Mouse (Mus musculus) kidney, postnatal 0 days (tissue): Measurements from ENCODE around the gene Best2. TPM values are rescaled to one million over a fixed set of nuclear protein-coding genes. Genes with fewer than 3 reads are reported as not detected.

Experiments
- ATAC-seq: fragments of 200-750 bp; cut with Nextera tagmentation; replicated peaks from 2 replicates; pipeline ENCODE4 v1.8.0; 2017; ENCODE audit warnings: low read depth, moderate number of reproducible peaks, moderate TSS enrichment, moderate library complexity; ENCODE audit not compliant: low FRiP score
- DNase-seq: peaks from one replicate; pipeline ENCODE4 v3.0.0-alpha.2; 2016; ENCODE audit warnings: low spot score
- H3K27ac ChIP-seq: fragments of 300-500 bp; sonication (generic); 2 replicates; pipeline ENCODE4 v1.5.1; 2014; ENCODE audit warnings: mild to moderate bottlenecking
- H3K27me3 ChIP-seq: fragments of 300-500 bp; sonication (generic); 2 replicates; pipeline ENCODE4 v1.6.1; 2014; ENCODE audit warnings: low read length, mixed read lengths; ENCODE audit not compliant: insufficient read depth
- H3K36me3 ChIP-seq: fragments of 300-500 bp; sonication (generic); 2 replicates; pipeline ENCODE4 v1.6.1; 2014; ENCODE audit warnings: low read length, mixed read lengths; ENCODE audit not compliant: insufficient read depth
- H3K4me1 ChIP-seq: fragments of 300-500 bp; sonication (generic); replicated peaks from 2 replicates; pipeline ENCODE4 v1.6.1; 2014; ENCODE audit warnings: antibody characterized with exemption, low read length, mixed read lengths; ENCODE audit not compliant: insufficient read depth
- H3K4me2 ChIP-seq: fragments of 300-500 bp; sonication (generic); 2 replicates; pipeline ENCODE4 v1.6.1; 2014; ENCODE audit warnings: mild to moderate bottlenecking, low read length, moderate library complexity, mixed read lengths
- H3K4me3 ChIP-seq: fragments of 300-500 bp; sonication (generic); replicated peaks from 2 replicates; pipeline ENCODE4 v1.5.1; 2014; ENCODE audit warnings: low read depth, low read length
- H3K9ac ChIP-seq: fragments of 300-500 bp; sonication (generic); 2 replicates; pipeline ENCODE4 v1.6.1; 2014; ENCODE audit warnings: low read depth, low read length
- H3K9me3 ChIP-seq: fragments of 300-500 bp; sonication (generic); replicated peaks from 2 replicates; pipeline ENCODE4 v1.6.1; 2016; ENCODE audit warnings: low read length, inconsistent platforms, mixed read lengths
- CTCF ChIP-seq: IDR thresholded peaks from 2 replicates; pipeline ENCODE4 v1.5.1; 2016; ENCODE audit warnings: antibody characterized with exemption, low read depth, mild to moderate bottlenecking, moderate library complexity
- WGBS: fragments of 180-500 bp; shearing (Covaris S2); extraction: QIAGEN DNeasy Blood & Tissue Kit; methylation state at CpG from one replicate; pipeline ENCODE4 v1.1.7; 2014; 5-methylcytosine and 5-hydroxymethylcytosine counted together
- polyA plus RNA-seq: library from polyadenylated mRNA; unstranded; fragments of >200 nt; fragmentation: Nextera tagmentation; extraction: Ambion mirVana; gene quantifications from 2 replicates; pipeline ENCODE4 v1.2.1, GENCODE M21; 2015

Best2 gene
- polyA plus RNA-seq, 1 experiment from 2014 or later = not detected

GRCm38 (mm10) chr8:85025098-85025932, 11.0 kb upstream of the Best2 start, which contains the start of gene Asna1:
TSS of gene Asna1 (minus strand) at chr8:85025281.
- Histone ChIP-seq H3K36me3 (peaks cover 18% of the 10 kb centered on the region; the same call in 1 of the 2 replicates), H3K4me1 (peaks cover 14% of the 10 kb centered on the region), H3K9ac (peak within 1 kb of the TSS; percentile 77), H3K9me3 (no peaks in the 10 kb centered on the region), H3K4me2 (peak within 1 kb of the TSS; percentile 93), H3K4me3 (peak within 1 kb of the TSS; percentile 82), H3K27me3 (no peaks in the 10 kb centered on the region), H3K27ac (peak within 1 kb of the TSS; percentile 91)
- ATAC-seq (peak; percentile 92), DNase-seq (peak; percentile 99)
- no peak for TF ChIP-seq CTCF
- WGBS = 5% methylated on average over 30 of the region's 30 CpGs

- TF ChIP-seq CTCF = no peak
- Histone ChIP-seq H3K4me2 (peak overlapping the region; percentile 93; the same call in 1 of the 2 replicates), H3K9me3 (no peaks in the 10 kb centered on the region), H3K9ac (no peak overlapping the region), H3K4me1 (peaks cover 12% of the 10 kb centered on the region), H3K27me3 (no peaks in the 10 kb centered on the region), H3K4me3 (no peak overlapping the region), H3K36me3 (peaks cover 21% of the 10 kb centered on the region), H3K27ac (no peak overlapping the region)
- no peak for DNase-seq
- no peak for ATAC-seq
- WGBS = 94% methylated on average over 3 of the region's 3 CpGs
Observed at GRCm38 (mm10) chr8:85023846-85024245, 9.5 kb upstream of the Best2 start.

GRCm38 (mm10) chr8:85021514-85022055, 7.3 kb upstream of the Best2 start:
- H3K36me3 ChIP-seq = peaks cover 33% of the 10 kb centered on the region
- H3K4me1 ChIP-seq = peaks cover 8% of the 10 kb centered on the region
- no peak for ATAC-seq
- no peak for DNase-seq
- no peak overlapping the region for H3K4me3 ChIP-seq
- no peak; the same call in 1 of the 2 replicates for TF ChIP-seq CTCF
- no peaks in the 10 kb centered on the region for H3K9me3 ChIP-seq
- no peak overlapping the region for H3K27ac ChIP-seq
- H3K9ac ChIP-seq = no peak overlapping the region
- H3K4me2 ChIP-seq = no peak overlapping the region
- no peaks in the 10 kb centered on the region for H3K27me3 ChIP-seq
- WGBS = 96% methylated on average over 3 of the region's 3 CpGs

- no peak for DNase-seq
- peak; percentile 4; the same call in 1 of the 2 replicates for TF ChIP-seq CTCF
- Histone ChIP-seq H3K9me3 (no peaks in the 10 kb centered on the region), H3K4me3 (no peak overlapping the region), H3K9ac (no peak overlapping the region), H3K27me3 (no peaks in the 10 kb centered on the region; the same call in 1 of the 2 replicates), H3K27ac (no peak overlapping the region), H3K4me2 (no peak overlapping the region), H3K36me3 (peaks cover 30% of the 10 kb centered on the region), H3K4me1 (no peaks in the 10 kb centered on the region; the same call in 1 of the 2 replicates)
- ATAC-seq = no peak
- 65% methylated on average over 5 of the region's 5 CpGs for WGBS
Observed at GRCm38 (mm10) chr8:85017209-85017608, 2.9 kb upstream of the Best2 start.

GRCm38 (mm10) chr8:85016724-85017123, 2.4 kb upstream of the Best2 start:
- no peak for DNase-seq
- peaks cover 27% of the 10 kb centered on the region for H3K36me3 ChIP-seq
- H3K4me3 ChIP-seq = no peak overlapping the region
- no peaks in the 10 kb centered on the region for H3K9me3 ChIP-seq
- no peak overlapping the region for H3K4me2 ChIP-seq
- H3K27ac ChIP-seq = no peak overlapping the region
- ATAC-seq = no peak
- H3K27me3 ChIP-seq = no peaks in the 10 kb centered on the region; the same call in 1 of the 2 replicates
- WGBS = 74% methylated on average over 10 of the region's 10 CpGs
- TF ChIP-seq CTCF = no peak
- no peaks in the 10 kb centered on the region; the same call in 1 of the 2 replicates for H3K4me1 ChIP-seq
- no peak overlapping the region for H3K9ac ChIP-seq

GRCm38 (mm10) chr8:85013230-85013840, 996 bp downstream of the Best2 start:
- peak; percentile 81 for TF ChIP-seq CTCF
- DNase-seq (peak; percentile 86), ATAC-seq (peak; percentile 52; the same call in 1 of the 2 replicates)
- Histone ChIP-seq H3K4me3 (peak overlapping the region; percentile 13; the same call in 1 of the 2 replicates), H3K36me3 (peaks cover 7% of the 10 kb centered on the region), H3K4me1 (no peaks in the 10 kb centered on the region; the same call in 1 of the 2 replicates), H3K9ac (no peak overlapping the region; the same call in 1 of the 2 replicates), H3K27ac (no peak overlapping the region), H3K4me2 (peak overlapping the region; percentile 54), H3K27me3 (peaks cover 6% of the 10 kb centered on the region; the same call in 1 of the 2 replicates), H3K9me3 (no peaks in the 10 kb centered on the region)
- WGBS = 5% methylated on average over 25 of the region's 26 CpGs
